Mouse (Mus musculus) layer of hippocampus, postnatal 14 days (tissue): ENCODE data around the gene Slc22a4. TPM values are rescaled to one million over a fixed set of nuclear protein-coding genes. Genes with fewer than 3 reads are reported as not detected.
"Not testable (repeated sequence)": the region's sequence is repeated elsewhere in the genome, so short reads cannot be mapped to it uniquely, and the experiment has no call there.

Source experiments
- DNase-seq, 2 experiments: peaks; one replicate each; pipeline ENCODE4 v3.0.0; 2021 to 2022; ENCODE audit warnings: low spot score in 2 of 2, mixed read lengths in 1 of 2
- total RNA-seq, 2 experiments: library from RNA; stranded (reverse); gene quantifications; 2 replicates each; pipeline ENCODE4 v1.2.3; 2021

Slc22a4 gene
- total RNA-seq, 2 experiments from 2014 or later, result 7.2 to 7.3 TPM

GRCm38 (mm10) chr11:54058056-54058617 lies 30.2 kb upstream of the Slc22a4 start:
- DNase-seq, result no peak

GRCm38 (mm10) chr11:54057428-54057827 lies 29.5 kb upstream of the Slc22a4 start:
- DNase-seq, result no peak

- peak in 1 of 2 experiments; percentile 66 for DNase-seq
Measured at GRCm38 (mm10) chr11:54056132-54056531, 28.2 kb upstream of the Slc22a4 start.

GRCm38 (mm10) chr11:54054257-54054656 lies 26.4 kb upstream of the Slc22a4 start:
- peak in 1 of 2 experiments; percentile 72 for DNase-seq

GRCm38 (mm10) chr11:54053090-54053489 lies 25.2 kb upstream of the Slc22a4 start:
- no peak for DNase-seq

GRCm38 (mm10) chr11:54052128-54052527 lies 24.2 kb upstream of the Slc22a4 start:
- DNase-seq, result no peak

- no peak for DNase-seq
Measured at GRCm38 (mm10) chr11:54051161-54051560, 23.3 kb upstream of the Slc22a4 start.

GRCm38 (mm10) chr11:54050205-54050604 lies 22.3 kb upstream of the Slc22a4 start:
- DNase-seq, result no peak

GRCm38 (mm10) chr11:54040676-54041075 lies 12.8 kb upstream of the Slc22a4 start:
- no peak for DNase-seq

GRCm38 (mm10) chr11:54032872-54033271 lies 5.0 kb upstream of the Slc22a4 start:
- not testable (repeated sequence) for DNase-seq

- no peak for DNase-seq
Measured at GRCm38 (mm10) chr11:54028997-54029396, 1.1 kb upstream of the Slc22a4 start.

- no peak for DNase-seq
Measured at GRCm38 (mm10) chr11:54027131-54028043, 503 bp downstream of the Slc22a4 start.

- DNase-seq, result no peak
Measured at GRCm38 (mm10) chr11:54026491-54027041, 1.3 kb downstream of the Slc22a4 start.

GRCm38 (mm10) chr11:54021396-54022093 lies 6.3 kb downstream of the Slc22a4 start:
- DNase-seq, result no peak

GRCm38 (mm10) chr11:54018893-54019732 lies 8.8 kb downstream of the Slc22a4 start:
- DNase-seq, result no peak

GRCm38 (mm10) chr11:54017596-54017995 lies 10.3 kb downstream of the Slc22a4 start:
- no peak for DNase-seq

- no peak for DNase-seq
Measured at GRCm38 (mm10) chr11:54016051-54016450, 11.8 kb downstream of the Slc22a4 start.

- DNase-seq, result no peak
Measured at GRCm38 (mm10) chr11:54012961-54013360, 14.9 kb downstream of the Slc22a4 start.

GRCm38 (mm10) chr11:54011255-54011654 lies 16.6 kb downstream of the Slc22a4 start:
- DNase-seq, result no peak

GRCm38 (mm10) chr11:54008416-54008920 lies 19.4 kb downstream of the Slc22a4 start:
- no peak for DNase-seq
